Mouse (Mus musculus) lung, embryonic 16.5 days (tissue): Measurements from ENCODE around the gene Cep164. TPM values are rescaled to one million over a fixed set of nuclear protein-coding genes. Genes with fewer than 3 reads are reported as not detected.
"Not testable (repeated sequence)": the region's sequence is repeated elsewhere in the genome, so short reads cannot be mapped to it uniquely, and the experiment has no call there.

ENCODE experiments used
- ATAC-seq: fragments of 200-750 bp; cut with Nextera tagmentation; 2 replicates; pipeline ENCODE4 v1.8.0; 2017; ENCODE audit warnings: low read depth, mild to moderate bottlenecking, moderate library complexity
- H3K27ac ChIP-seq: fragments of 300-500 bp; sonication (generic); 2 replicates; pipeline ENCODE4 v1.5.1; 2014; ENCODE audit warnings: mild to moderate bottlenecking, control low read depth, low read length
- H3K27me3 ChIP-seq: fragments of 300-500 bp; sonication (generic); 2 replicates; pipeline ENCODE4 v1.6.1; 2014; ENCODE audit warnings: low read depth, low read length, mixed read lengths; ENCODE audit not compliant: control insufficient read depth, insufficient read depth
- H3K36me3 ChIP-seq: fragments of 300-500 bp; sonication (generic); 2 replicates; pipeline ENCODE4 v1.6.1; 2014; ENCODE audit warnings: low read length; ENCODE audit not compliant: control insufficient read depth, insufficient read depth
- H3K4me1 ChIP-seq: fragments of 300-500 bp; sonication (generic); replicated peaks from 2 replicates; pipeline ENCODE4 v1.6.1; 2014; ENCODE audit warnings: low read length, mixed read lengths; ENCODE audit not compliant: control insufficient read depth, insufficient read depth
- H3K4me2 ChIP-seq: fragments of 300-500 bp; sonication (generic); 2 replicates; pipeline ENCODE4 v1.6.1; 2014; ENCODE audit warnings: low read depth, low read length, control low read depth
- H3K4me3 ChIP-seq: fragments of 300-500 bp; sonication (generic); 2 replicates; pipeline ENCODE4 v1.5.1; 2014; ENCODE audit warnings: mild to moderate bottlenecking, low read length, control low read depth
- H3K9ac ChIP-seq: fragments of 300-500 bp; sonication (generic); 2 replicates; pipeline ENCODE4 v1.6.1; 2014; ENCODE audit warnings: low read length, control low read depth
- H3K9me3 ChIP-seq: fragments of 300-500 bp; sonication (generic); 2 replicates; pipeline ENCODE4 v1.6.1; 2016; ENCODE audit warnings: low read length; ENCODE audit not compliant: control insufficient read depth
- WGBS: fragments of 180-500 bp; shearing (Covaris S2); extraction: QIAGEN DNeasy Blood & Tissue Kit; methylation state at CpG from one replicate; pipeline ENCODE4 v1.1.7; 2014; 5-methylcytosine and 5-hydroxymethylcytosine counted together
- polyA plus RNA-seq: library from polyadenylated mRNA; unstranded; fragments of >200 nt; fragmentation: Nextera tagmentation; extraction: Ambion mirVana; gene quantifications from 2 replicates; pipeline ENCODE4 v1.2.1, GENCODE M21; 2015

Cep164 gene
- polyA plus RNA-seq, 1 experiment from 2014 or later, result 26.2 TPM

DNA sequence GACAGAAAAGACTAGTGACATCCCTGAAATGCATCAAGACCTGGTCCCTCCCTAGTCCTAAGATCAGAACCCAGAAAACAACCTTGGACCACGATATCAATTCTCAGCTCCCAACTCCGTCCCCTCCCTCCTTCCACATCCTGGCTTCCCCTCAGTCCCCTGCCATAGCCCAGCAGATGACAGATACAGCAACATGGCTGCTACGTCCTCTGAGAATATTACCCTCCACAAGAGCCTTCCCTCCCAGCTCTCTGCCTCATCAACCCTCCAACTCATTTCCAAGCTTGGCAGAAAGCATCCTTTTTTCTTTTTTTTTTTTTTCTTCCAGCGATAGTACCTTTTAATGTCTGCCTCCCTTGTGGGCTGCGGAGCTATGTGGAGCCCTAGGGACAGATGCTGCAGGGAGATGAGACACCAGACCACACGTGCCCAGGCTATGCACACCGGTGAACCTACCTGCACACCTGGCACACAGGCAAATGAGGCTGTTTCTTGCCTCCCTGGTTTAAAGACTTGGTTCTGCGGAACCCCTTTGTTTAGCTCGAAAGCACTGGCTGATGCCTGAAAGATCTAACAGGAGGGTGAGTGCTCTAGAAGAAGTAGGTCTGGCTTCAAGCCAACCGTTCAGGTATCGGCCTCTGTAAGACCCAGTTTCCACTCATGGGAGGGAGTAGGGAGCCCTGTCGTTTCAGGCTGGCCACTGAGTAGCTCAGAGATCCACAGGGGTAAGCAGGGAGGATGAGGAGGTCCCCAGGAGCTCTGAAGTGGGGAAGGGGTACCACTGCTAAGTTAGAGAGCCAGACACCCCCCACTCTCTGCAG, 45.0 kb downstream of the Cep164 start:
- H3K9me3 ChIP-seq, result no peaks in the 10 kb centered on the region
- H3K36me3 ChIP-seq, result no peaks in the 10 kb centered on the region
- H3K27me3 ChIP-seq, result no peaks in the 10 kb centered on the region
- 57% methylated on average over 12 of the region's 12 CpGs for WGBS
- H3K4me1 ChIP-seq, result peaks cover 16% of the 10 kb centered on the region
- H3K27ac ChIP-seq, result no peak overlapping the region
- no peak overlapping the region for H3K4me2 ChIP-seq
- no peak for ATAC-seq
- no peak overlapping the region for H3K4me3 ChIP-seq
- H3K9ac ChIP-seq, result no peak overlapping the region

- H3K4me1 ChIP-seq, result peaks cover 3% of the 10 kb centered on the region; the same call in 1 of the 2 replicates
- H3K4me3 ChIP-seq, result no peak overlapping the region
- no peak overlapping the region for H3K27ac ChIP-seq
- ATAC-seq, result no peak
- H3K36me3 ChIP-seq, result peaks cover 4% of the 10 kb centered on the region
- WGBS, result 75% methylated on average over 6 of the region's 6 CpGs
- no peak overlapping the region for H3K4me2 ChIP-seq
- no peaks in the 10 kb centered on the region for H3K9me3 ChIP-seq
- H3K27me3 ChIP-seq, result no peaks in the 10 kb centered on the region
- H3K9ac ChIP-seq, result no peak overlapping the region
Observed at GRCm38 (mm10) chr9:45779201-45779600, 49.3 kb downstream of the Cep164 start.

GRCm38 (mm10) chr9:45776176-45776575, 52.3 kb downstream of the Cep164 start:
- H3K4me2 ChIP-seq, H3K27ac ChIP-seq, H3K27me3 ChIP-seq, H3K4me3 ChIP-seq, H3K9me3 ChIP-seq, H3K4me1 ChIP-seq, ATAC-seq, H3K9ac ChIP-seq: not testable (repeated sequence)
- peaks cover 11% of the 10 kb centered on the region for H3K36me3 ChIP-seq
- 73% methylated on average over 3 of the region's 3 CpGs for WGBS

- WGBS, result 81% methylated on average over 6 of the region's 6 CpGs
- Histone ChIP-seq H3K4me1 (no peaks in the 10 kb centered on the region), H3K27ac (no peak overlapping the region), H3K4me3 (no peak overlapping the region), H3K9ac (no peak overlapping the region), H3K4me2 (no peak overlapping the region), H3K9me3 (no peaks in the 10 kb centered on the region), H3K36me3 (peaks cover 15% of the 10 kb centered on the region), H3K27me3 (no peaks in the 10 kb centered on the region)
- no peak for ATAC-seq
Observed at GRCm38 (mm10) chr9:45774088-45774487, 54.4 kb downstream of the Cep164 start.

DNA sequence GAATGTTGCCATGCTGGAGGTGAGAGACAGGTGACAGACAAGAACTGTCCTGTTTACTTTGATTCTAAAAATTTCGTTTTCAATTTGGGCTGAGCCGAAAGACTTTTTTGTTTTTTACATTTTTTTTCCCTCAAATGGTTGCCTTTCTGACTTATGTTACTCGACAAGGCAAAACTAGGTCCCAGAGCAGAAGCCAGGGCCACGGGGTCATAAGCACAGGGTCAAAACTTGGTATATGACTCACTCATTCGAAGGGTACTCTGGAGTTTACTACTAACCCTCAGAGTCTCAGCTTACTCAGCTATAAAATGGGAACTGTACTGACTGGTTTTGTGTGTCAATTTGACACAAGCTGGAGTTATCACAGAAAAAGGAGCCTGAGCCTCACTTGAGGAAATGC, 58.9 kb downstream of the Cep164 start:
- Histone ChIP-seq H3K4me2 (no peak overlapping the region), H3K27me3 (no peaks in the 10 kb centered on the region), H3K27ac (no peak overlapping the region), H3K4me1 (no peaks in the 10 kb centered on the region), H3K9ac (no peak overlapping the region), H3K9me3 (no peaks in the 10 kb centered on the region), H3K4me3 (no peak overlapping the region), H3K36me3 (peaks cover 16% of the 10 kb centered on the region)
- no peak for ATAC-seq
- 86% methylated on average over 5 of the region's 5 CpGs for WGBS

GRCm38 (mm10) chr9:45768421-45768820, 60.1 kb downstream of the Cep164 start:
- ATAC-seq, result no peak
- Histone ChIP-seq H3K9me3 (no peaks in the 10 kb centered on the region), H3K4me2 (no peak overlapping the region), H3K36me3 (peaks cover 10% of the 10 kb centered on the region; the same call in 1 of the 2 replicates), H3K27ac (no peak overlapping the region), H3K4me3 (no peak overlapping the region), H3K9ac (no peak overlapping the region), H3K27me3 (no peaks in the 10 kb centered on the region), H3K4me1 (no peaks in the 10 kb centered on the region)
- 73% methylated on average over 18 of the region's 18 CpGs for WGBS

DNA sequence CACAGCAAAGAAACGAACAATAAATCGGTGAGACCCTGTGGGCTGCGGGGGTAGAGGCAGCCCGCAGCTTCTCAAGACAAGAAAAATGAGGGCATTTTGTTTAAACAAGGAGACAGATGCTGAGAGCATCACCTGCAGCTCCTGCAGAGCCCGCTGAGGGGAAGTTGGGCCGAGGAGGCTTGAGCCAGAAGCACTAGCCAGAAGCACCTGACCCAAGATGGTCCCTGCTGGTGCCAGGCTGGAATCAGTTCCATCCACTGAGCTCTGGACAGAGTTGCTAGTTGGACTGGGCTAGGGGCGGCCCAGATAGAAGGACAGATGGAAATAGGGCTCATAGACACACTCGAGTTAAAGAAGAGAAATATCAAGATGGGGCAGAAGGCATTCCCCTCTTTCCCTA, 61.3 kb downstream of the Cep164 start:
- Histone ChIP-seq H3K9me3 (no peaks in the 10 kb centered on the region), H3K9ac (no peak overlapping the region), H3K27ac (no peak overlapping the region), H3K4me2 (no peak overlapping the region), H3K36me3 (peaks cover 10% of the 10 kb centered on the region; the same call in 1 of the 2 replicates), H3K4me1 (no peaks in the 10 kb centered on the region), H3K27me3 (no peaks in the 10 kb centered on the region), H3K4me3 (no peak overlapping the region)
- 86% methylated on average over 8 of the region's 8 CpGs for WGBS
- no peak for ATAC-seq

GRCm38 (mm10) chr9:45766195-45766594, 62.3 kb downstream of the Cep164 start:
- Histone ChIP-seq H3K4me3 (no peak overlapping the region), H3K9ac (no peak overlapping the region), H3K4me1 (no peaks in the 10 kb centered on the region), H3K36me3 (peaks cover 7% of the 10 kb centered on the region; the same call in 1 of the 2 replicates), H3K27me3 (no peaks in the 10 kb centered on the region), H3K9me3 (no peaks in the 10 kb centered on the region), H3K27ac (no peak overlapping the region), H3K4me2 (no peak overlapping the region)
- ATAC-seq, result no peak
- 77% methylated on average over 6 of the region's 6 CpGs for WGBS

- Histone ChIP-seq H3K4me2 (no peak overlapping the region), H3K27me3 (no peaks in the 10 kb centered on the region), H3K9ac (no peak overlapping the region), H3K36me3 (no peaks in the 10 kb centered on the region), H3K9me3 (no peaks in the 10 kb centered on the region), H3K4me3 (no peak overlapping the region), H3K4me1 (no peaks in the 10 kb centered on the region), H3K27ac (no peak overlapping the region)
- whole genome bisulfite sequencing, result 31% methylated on average over 8 of the region's 8 CpGs
- no peak for ATAC-seq
Observed at GRCm38 (mm10) chr9:45754452-45755091, 73.9 kb downstream of the Cep164 start.
